Mouse (Mus musculus): ENCODE measurements at regions not wholly inside any gene's neighbourhood (a gene's known extent, or its start where the extent isn't known, plus 50 kb on each side); places are given as distances from the start of the nearest gene placed in this dataset.

DNA sequence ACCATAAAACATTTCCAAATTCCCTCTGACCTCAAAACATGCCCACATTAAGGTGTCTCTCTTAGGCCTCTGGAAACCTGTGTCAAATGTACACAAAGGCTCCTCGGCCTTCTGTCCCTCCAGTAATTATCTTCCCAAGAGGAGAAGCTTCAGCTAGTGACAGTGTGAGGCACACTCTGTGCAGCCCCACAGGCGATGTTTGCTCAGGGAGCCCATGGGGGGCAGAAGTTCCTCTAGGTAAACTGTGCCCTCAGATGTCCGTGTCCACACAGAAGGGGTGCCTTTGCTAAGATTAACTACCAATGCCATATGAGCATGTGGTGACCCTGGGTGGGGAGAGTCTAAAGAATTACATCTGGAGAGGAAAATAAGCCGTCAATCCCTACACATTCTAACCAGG lies 152.4 kb downstream of the Zfp36l1 start:
- WGBS: 83% methylated on average over 4 of the region's 4 CpGs
- Histone ChIP-seq H3K9ac (no peak overlapping the region), H3K4me2 (no peak overlapping the region), H3K36me3 (no peaks in the 10 kb centered on the region), H3K4me3 (no peak overlapping the region), H3K27me3 (no peaks in the 10 kb centered on the region), H3K4me1 (replicated peaks) (peaks cover 6% of the 10 kb centered on the region; the same call in 1 of the 2 replicates), H3K9me3 (no peaks in the 10 kb centered on the region), H3K27ac (no peak overlapping the region)
- no peak for ATAC-seq (ENCODE audit: low FRiP score)

DNA sequence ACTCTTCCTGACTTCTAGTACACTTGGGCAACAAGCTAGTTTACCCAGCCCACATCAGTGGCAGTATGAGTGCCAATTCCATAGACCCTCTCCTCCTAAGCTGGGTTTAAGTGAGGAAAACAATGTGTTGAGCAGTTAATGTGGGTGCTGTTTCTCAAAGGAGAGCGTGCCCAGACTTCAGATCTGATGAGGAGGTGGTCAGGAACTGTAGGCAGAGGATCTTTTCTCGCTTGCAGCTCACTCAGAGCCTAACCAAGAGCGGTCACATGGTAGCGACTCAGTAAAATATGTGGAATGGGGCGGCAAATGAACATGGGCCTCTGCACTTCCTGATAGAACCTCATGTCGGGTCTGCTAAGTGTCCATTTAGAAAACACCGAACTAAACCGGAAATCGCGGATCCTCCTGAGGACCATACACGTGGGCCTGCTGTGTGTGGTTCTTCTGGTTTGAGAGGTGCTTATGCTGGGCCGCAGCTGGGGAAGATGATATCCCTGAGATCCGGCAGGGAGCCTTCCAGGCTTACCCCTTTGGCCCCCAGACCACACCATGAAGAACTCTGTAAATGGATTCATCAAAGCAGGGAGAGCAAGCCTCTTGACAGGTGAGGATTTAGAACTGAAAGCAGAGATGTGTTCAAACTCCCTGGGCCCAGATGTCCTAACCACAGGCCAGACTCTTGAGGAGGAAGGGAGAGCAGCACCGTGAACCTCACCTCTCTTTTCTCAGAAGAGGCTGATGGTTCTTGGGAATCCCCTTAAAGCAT lies 153.1 kb downstream of the Zfp36l1 start:
- Histone ChIP-seq H3K9me3 (no peaks in the 10 kb centered on the region), H3K27ac (no peak overlapping the region), H3K9ac (no peak overlapping the region), H3K36me3 (no peaks in the 10 kb centered on the region), H3K27me3 (no peaks in the 10 kb centered on the region), H3K4me1 (replicated peaks) (no peaks in the 10 kb centered on the region), H3K4me3 (no peak overlapping the region), H3K4me2 (no peak overlapping the region)
- no peak for ATAC-seq (ENCODE audit: low FRiP score)
- 88% methylated on average over 14 of the region's 14 CpGs for WGBS

DNA sequence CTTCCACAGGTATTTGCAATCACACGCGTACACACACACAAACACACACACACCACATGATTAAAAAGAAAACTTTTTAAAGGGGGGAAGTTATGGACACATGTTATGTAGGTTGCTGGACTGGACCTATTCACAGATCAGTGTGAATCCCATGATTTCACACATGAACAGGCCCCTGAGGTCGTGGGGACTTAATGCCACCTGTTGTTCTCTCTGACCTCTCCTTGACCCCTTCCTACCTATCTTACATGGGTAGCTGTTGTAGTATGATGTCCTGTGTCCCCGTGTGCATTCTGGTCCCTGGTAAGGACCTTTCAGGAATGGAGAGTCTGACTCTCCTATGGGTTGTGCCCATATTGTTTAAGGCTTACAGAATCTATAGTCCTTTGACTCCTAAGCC lies 155.6 kb downstream of the Zfp36l1 start:
- H3K27me3 ChIP-seq: no peaks in the 10 kb centered on the region
- no peaks in the 10 kb centered on the region for H3K4me1 ChIP-seq (replicated peaks)
- 87% methylated on average over 4 of the region's 4 CpGs for WGBS
- no peak for ATAC-seq (ENCODE audit: low FRiP score)
- no peak overlapping the region for H3K4me3 ChIP-seq
- H3K9ac ChIP-seq: no peak overlapping the region
- H3K27ac ChIP-seq: no peak overlapping the region
- H3K36me3 ChIP-seq: no peaks in the 10 kb centered on the region
- no peak overlapping the region for H3K4me2 ChIP-seq
- H3K9me3 ChIP-seq: no peaks in the 10 kb centered on the region

DNA sequence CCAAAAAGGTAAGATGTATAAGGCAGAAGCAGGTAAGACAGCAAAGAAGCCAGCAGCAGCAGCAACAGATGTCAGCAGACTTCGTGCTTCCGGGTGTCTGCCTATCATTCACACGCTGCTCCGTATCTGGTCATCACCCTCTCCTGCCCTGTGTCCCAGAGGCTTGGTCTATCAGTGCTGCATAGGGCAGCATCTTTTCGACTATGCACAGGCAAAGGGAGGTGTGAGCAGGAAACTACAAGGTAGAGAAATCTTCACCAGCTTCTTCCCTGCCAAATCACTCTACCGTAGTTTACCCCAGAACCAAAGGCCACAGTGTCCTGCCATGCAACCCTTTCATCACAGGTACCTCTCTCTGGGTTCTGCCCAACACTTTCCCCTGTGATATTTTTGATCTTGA lies 156.5 kb downstream of the Zfp36l1 start:
- H3K4me1 ChIP-seq (replicated peaks): no peaks in the 10 kb centered on the region
- H3K36me3 ChIP-seq: no peaks in the 10 kb centered on the region
- no peak overlapping the region for H3K27ac ChIP-seq
- H3K4me2 ChIP-seq: no peak overlapping the region
- H3K27me3 ChIP-seq: no peaks in the 10 kb centered on the region
- H3K9me3 ChIP-seq: no peaks in the 10 kb centered on the region
- ATAC-seq (ENCODE audit: low FRiP score): no peak
- no peak overlapping the region for H3K9ac ChIP-seq
- WGBS: 90% methylated on average over 6 of the region's 6 CpGs
- H3K4me3 ChIP-seq: no peak overlapping the region

DNA sequence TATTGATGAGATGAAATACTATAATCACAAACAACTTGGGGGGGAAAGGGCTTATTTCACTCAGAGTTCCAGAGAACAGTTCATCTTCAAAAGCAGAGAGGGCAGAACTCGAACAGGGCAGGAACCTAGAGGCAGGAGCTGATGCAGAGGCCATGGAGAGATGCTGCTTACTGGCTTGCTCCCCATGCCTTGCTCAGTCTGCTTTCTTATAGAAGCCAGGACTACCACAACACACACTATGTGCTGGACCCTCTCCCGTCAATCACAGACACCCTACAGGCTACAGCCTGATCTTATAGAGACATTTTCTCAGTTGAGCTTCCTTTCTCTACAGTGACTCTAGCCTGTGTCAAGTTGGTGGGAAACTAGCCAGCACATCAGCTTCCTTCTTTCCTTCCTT lies 157.3 kb downstream of the Zfp36l1 start:
- no peak for ATAC-seq (ENCODE audit: low FRiP score)
- Histone ChIP-seq H3K27me3 (no peaks in the 10 kb centered on the region), H3K9ac (no peak overlapping the region)

DNA sequence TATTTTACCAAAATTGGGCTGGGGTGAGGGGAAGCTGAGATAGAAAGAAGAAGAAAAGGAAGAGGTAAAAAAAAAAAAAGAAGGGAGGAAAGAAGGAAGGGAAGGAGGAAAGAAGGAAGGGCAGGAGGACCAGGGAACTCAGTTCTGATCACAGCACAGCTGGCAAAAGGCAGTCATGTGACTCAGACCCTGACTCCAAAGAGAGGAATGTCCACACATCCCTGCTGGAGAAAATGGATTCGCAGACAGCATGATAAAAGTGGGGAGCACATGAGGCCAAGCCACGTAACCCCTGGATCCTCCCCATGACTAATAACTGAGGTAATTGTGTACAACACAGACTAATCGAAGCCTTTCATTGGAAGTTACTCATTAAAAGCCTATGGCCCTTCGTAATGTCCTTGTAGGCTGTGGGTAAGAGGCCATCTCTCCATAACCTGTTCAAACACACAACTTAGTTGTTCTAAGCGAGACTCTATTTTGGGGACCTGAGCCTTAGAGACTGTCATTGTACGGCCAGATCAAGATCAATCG lies 162.2 kb downstream of the Zfp36l1 start:
- no peak overlapping the region for H3K4me2 ChIP-seq
- H3K9ac ChIP-seq: no peak overlapping the region
- peaks cover 8% of the 10 kb centered on the region; the same call in 1 of the 2 replicates for H3K4me1 ChIP-seq (replicated peaks)
- H3K27me3 ChIP-seq: no peaks in the 10 kb centered on the region
- ATAC-seq (ENCODE audit: low FRiP score): no peak
- H3K4me3 ChIP-seq: no peak overlapping the region
- 83% methylated on average over 7 of the region's 7 CpGs for WGBS
- no peaks in the 10 kb centered on the region for H3K9me3 ChIP-seq
- no peak overlapping the region for H3K27ac ChIP-seq
- no peaks in the 10 kb centered on the region for H3K36me3 ChIP-seq

More for the DNA sequence above, 157.3 kb downstream of the Zfp36l1 start:
- 78% methylated on average over 2 of the region's 2 CpGs for WGBS
- Histone ChIP-seq H3K9me3 (no peaks in the 10 kb centered on the region), H3K36me3 (no peaks in the 10 kb centered on the region), H3K4me2 (no peak overlapping the region), H3K27ac (no peak overlapping the region), H3K4me1 (replicated peaks) (no peaks in the 10 kb centered on the region), H3K4me3 (no peak overlapping the region)

DNA sequence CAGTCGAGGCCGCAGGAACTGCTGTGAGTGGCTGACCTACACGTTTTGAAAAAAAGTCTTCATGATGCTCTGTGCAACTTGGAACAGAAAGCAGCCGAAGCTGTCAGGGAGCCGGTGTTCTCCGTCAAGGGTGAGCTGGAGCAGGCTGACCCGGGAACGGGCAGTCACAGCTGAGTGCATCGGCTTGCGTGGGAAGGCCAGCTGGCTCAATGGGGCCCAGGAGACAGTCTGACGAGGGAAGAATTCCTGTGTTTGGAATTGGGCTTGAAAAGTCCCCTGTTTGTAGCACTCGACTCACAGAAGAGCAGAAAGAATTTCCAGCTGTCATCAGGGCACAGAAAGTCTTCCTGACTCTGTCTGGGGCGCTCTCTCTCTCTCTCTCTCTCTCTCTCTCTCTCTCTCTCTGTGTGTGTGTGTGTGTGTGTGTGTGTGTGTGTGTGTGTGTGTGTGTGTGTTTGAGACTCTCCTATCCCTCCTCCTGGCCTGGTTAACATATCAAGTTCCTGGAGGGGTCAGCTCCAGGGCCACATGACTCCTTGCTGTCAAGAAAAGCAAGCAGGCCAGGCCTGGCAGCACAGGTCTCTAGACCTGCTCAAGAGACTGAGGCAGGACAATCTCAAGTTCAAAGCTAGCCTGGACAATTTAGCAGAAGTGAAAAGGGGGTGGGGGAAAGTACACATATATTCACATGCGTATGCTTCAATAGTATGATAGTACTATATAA lies 163.6 kb downstream of the Zfp36l1 start:
- ATAC-seq (ENCODE audit: low FRiP score): no peak
- 33% methylated on average over 14 of the region's 14 CpGs for WGBS
- no peaks in the 10 kb centered on the region for H3K27me3 ChIP-seq
- H3K9me3 ChIP-seq: no peaks in the 10 kb centered on the region
- 0 out of 2 replicates have a peak overlapping the region, but pooled peaks have one; percentile 19 for H3K9ac ChIP-seq
- H3K4me3 ChIP-seq: no peak overlapping the region
- H3K36me3 ChIP-seq: no peaks in the 10 kb centered on the region
- H3K4me1 ChIP-seq (replicated peaks): peaks cover 22% of the 10 kb centered on the region
- no peak overlapping the region for H3K4me2 ChIP-seq
- H3K27ac ChIP-seq: peak overlapping the region; percentile 55; the same call in 1 of the 2 replicates

DNA sequence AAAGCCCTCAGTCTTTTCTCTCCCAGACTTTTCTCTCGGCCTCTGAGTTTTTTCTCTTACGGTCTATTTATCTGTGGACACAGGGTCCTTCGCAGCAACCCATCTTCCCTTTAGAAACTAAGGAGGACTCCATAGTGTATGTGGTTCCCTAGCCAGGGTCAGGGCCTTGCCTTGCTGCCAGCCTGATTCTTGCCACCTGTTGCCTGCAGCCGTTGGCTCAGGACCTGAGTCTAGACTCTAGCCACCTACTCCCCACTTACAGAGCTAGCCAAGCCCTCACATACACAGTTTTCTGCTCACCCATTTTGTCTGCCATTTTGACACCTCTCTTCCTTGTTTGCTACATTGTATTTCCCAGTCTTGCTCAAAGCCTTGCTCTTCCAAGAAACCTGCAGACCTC lies 165.2 kb downstream of the Zfp36l1 start:
- Histone ChIP-seq H3K4me2 (no peak overlapping the region), H3K9me3 (no peaks in the 10 kb centered on the region), H3K27ac (no peak overlapping the region), H3K4me3 (no peak overlapping the region), H3K27me3 (no peaks in the 10 kb centered on the region), H3K9ac (no peak overlapping the region), H3K4me1 (replicated peaks) (peaks cover 22% of the 10 kb centered on the region), H3K36me3 (no peaks in the 10 kb centered on the region)
- 96% methylated on average over 4 of the region's 4 CpGs for WGBS
- no peak for ATAC-seq (ENCODE audit: low FRiP score)

DNA sequence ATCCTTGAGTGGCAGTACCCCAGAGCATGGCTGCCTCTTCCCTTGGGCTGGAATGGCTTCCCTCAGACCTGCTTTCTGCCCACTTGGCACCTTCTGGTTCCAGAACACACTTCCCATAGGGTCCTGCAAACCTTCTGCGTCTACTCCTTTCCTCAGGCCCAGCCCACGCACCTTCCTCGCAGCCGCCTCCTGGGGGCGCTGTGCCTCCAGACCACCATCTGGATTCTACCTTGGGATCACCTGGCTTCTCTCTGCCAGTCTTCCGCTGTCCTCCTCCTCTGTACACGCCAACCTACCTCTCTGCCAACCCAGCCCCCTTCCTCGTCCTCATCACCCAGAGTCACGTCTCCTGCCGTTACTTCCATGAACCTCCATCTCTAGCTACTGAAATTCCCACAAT lies 166.0 kb downstream of the Zfp36l1 start:
- Histone ChIP-seq H3K9me3 (no peaks in the 10 kb centered on the region), H3K4me3 (no peak overlapping the region), H3K4me1 (replicated peaks) (peaks cover 22% of the 10 kb centered on the region), H3K27ac (no peak overlapping the region), H3K27me3 (no peaks in the 10 kb centered on the region), H3K9ac (no peak overlapping the region), H3K4me2 (no peak overlapping the region), H3K36me3 (no peaks in the 10 kb centered on the region)
- no peak for ATAC-seq (ENCODE audit: low FRiP score)
- 86% methylated on average over 10 of the region's 10 CpGs for WGBS

DNA sequence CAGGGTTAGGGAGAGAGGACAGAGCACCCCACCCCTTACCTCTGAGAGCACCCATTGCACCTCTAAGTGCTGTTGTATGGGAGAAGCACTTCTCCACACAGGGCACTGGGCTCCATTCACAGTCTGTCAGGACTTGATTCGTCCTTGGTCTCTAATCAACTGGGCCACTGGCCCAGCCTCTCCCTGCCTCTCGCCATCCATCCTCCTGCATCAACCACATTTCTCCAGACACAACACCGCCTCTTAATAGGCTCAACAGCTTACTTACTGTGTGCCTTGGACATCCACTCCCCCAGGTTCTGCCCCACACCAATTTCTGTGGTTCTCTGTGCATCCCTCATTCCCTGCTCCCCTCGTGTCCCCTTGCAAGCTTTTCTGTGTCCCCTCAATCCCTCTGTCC lies 166.9 kb downstream of the Zfp36l1 start:
- no peak overlapping the region for H3K4me3 ChIP-seq
- no peaks in the 10 kb centered on the region for H3K36me3 ChIP-seq
- H3K4me2 ChIP-seq: no peak overlapping the region
- 90% methylated on average over 4 of the region's 4 CpGs for WGBS
- no peaks in the 10 kb centered on the region for H3K9me3 ChIP-seq
- no peak for ATAC-seq (ENCODE audit: low FRiP score)
- H3K27me3 ChIP-seq: no peaks in the 10 kb centered on the region
- 0 out of 2 replicates have a peak overlapping the region, but pooled peaks have one; percentile 64 for H3K27ac ChIP-seq
- peaks cover 22% of the 10 kb centered on the region for H3K4me1 ChIP-seq (replicated peaks)
- H3K9ac ChIP-seq: no peak overlapping the region

DNA sequence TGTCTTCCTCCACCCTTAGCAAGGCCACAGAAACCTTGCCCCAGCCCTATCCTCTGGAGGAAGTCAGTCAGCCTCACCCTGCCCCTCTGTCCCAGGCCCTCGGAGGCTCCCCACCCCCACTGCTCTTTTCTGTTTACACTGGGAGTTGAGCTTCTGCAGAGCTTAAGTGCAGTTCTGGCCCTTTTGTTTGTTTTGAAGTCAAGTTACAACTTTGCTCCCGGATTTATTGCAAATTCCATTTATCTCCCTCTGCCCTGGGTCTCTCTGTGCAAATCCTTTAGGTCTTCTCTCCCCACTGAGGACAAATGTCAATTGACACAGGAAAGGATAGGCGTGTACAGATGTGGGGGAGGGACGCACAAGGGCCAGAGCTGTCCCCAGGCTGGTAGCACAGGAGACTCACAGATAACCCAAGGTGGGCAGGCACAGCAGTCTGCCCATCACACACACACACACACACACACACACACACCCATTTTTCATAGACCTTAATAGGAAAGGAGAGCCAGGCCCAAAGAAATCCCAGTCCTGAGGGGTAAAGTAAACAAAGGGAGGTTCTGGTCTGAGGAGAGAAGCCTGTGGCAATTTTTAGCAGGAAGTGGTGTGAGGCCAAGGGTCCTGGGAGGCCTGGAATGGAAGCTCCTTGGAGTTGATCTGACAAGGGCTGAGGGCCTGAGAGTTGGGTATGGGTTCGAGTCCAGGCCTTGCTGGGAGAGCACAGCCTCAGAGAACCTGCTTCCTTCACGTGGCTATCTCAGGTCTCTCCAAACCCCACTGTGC lies 167.9 kb downstream of the Zfp36l1 start:
- Histone ChIP-seq H3K4me3 (no peak overlapping the region), H3K4me2 (no peak overlapping the region), H3K27ac (peak overlapping the region; percentile 64), H3K36me3 (no peaks in the 10 kb centered on the region), H3K4me1 (replicated peaks) (peaks cover 20% of the 10 kb centered on the region), H3K27me3 (no peaks in the 10 kb centered on the region), H3K9ac (no peak overlapping the region), H3K9me3 (no peaks in the 10 kb centered on the region)
- WGBS: 24% methylated on average over 6 of the region's 6 CpGs
- no peak for ATAC-seq (ENCODE audit: low FRiP score)

DNA sequence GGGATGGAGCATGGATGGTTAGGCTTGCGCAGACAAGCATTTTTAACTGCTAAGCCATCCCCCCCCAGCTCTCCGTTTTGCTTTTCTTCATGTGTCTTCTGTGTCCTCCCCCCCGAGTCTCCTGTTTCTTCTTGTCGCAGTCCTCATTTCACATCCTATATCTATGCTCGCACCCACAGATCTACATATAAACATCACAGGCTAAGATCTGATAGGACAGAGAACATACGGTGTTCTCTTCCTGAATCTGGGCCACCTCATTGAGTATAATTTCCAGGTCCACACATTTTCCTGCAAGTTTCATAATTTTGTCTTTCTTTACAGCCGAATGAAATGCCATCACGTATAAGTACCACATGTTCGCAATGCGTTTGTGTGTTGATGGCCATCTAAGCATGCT lies 168.7 kb downstream of the Zfp36l1 start:
- no peaks in the 10 kb centered on the region for H3K9me3 ChIP-seq
- 90% methylated on average over 10 of the region's 10 CpGs for WGBS
- H3K4me2 ChIP-seq: no peak overlapping the region
- H3K9ac ChIP-seq: no peak overlapping the region
- 0 out of 2 replicates have a peak overlapping the region, but pooled peaks have one; percentile 44 for H3K27ac ChIP-seq
- H3K27me3 ChIP-seq: no peaks in the 10 kb centered on the region
- no peak overlapping the region for H3K4me3 ChIP-seq
- no peaks in the 10 kb centered on the region for H3K36me3 ChIP-seq
- peaks cover 17% of the 10 kb centered on the region for H3K4me1 ChIP-seq (replicated peaks)
- ATAC-seq (ENCODE audit: low FRiP score): no peak

All from hindbrain, embryonic 13.5 days (tissue).